Mouse (Mus musculus): ENCODE measurements around the gene Hist1h3c. TPM values are rescaled to one million over a fixed set of nuclear protein-coding genes. Genes with fewer than 3 reads are reported as not detected.
"Not testable (repeated sequence)": the region's sequence is repeated elsewhere in the genome, so short reads cannot be mapped to it uniquely, and the experiment has no call there.

The Hist1h3c gene
- polyA plus RNA-seq, 1 experiment from 2014 or later = 6.7 TPM

DNA sequence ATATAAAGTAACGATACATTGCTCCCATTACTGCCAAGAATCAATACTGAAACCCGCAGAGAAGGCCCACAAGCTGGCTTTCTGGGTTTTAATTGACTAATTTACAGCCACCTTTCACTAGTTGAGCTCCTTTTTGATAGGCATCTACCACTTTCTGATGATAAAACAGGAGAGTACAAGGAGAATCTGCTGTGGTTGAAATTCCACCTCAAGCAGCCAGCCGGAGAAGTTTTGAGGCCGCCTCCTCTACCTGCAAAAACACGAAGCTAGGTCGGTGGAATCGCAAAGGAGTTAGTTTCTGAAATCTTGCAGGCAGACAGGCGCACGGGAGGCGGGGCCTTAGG lies 17.8 kb upstream of the Hist1h3c start:
- H3K4me2 ChIP-seq = peak overlapping the region; percentile 90
- peak overlapping the region; percentile 99 for H3K27ac ChIP-seq
- WGBS (ENCODE audit: insufficient replicate concordance) = under 1% methylated on average over 10 of the region's 10 CpGs
- no peaks in the 10 kb centered on the region for H3K27me3 ChIP-seq (replicated peaks)
- peak overlapping the region; percentile 92 for H3K9ac ChIP-seq
- no peaks in the 10 kb centered on the region for H3K9me3 ChIP-seq (replicated peaks)
- peaks cover 68% of the 10 kb centered on the region for H3K4me1 ChIP-seq
- ATAC-seq = no peak
- peak overlapping the region; percentile 63 for H3K4me3 ChIP-seq
- no peaks in the 10 kb centered on the region for H3K36me3 ChIP-seq

- peaks cover 79% of the 10 kb centered on the region for H3K4me1 ChIP-seq
- H3K9ac ChIP-seq = peak within 1 kb of the TSS; percentile 92
- H3K27me3 ChIP-seq (replicated peaks); H3K36me3 ChIP-seq; H3K9me3 ChIP-seq (replicated peaks): not testable (repeated sequence)
- H3K4me2 ChIP-seq = peak within 1 kb of the TSS; percentile 90
- under 1% methylated on average over 32 of the region's 52 CpGs for WGBS (ENCODE audit: insufficient replicate concordance)
- H3K4me3 ChIP-seq = peak within 1 kb of the TSS; percentile 63
- peak within 1 kb of the TSS; percentile 99 for H3K27ac ChIP-seq
- peak; percentile 59 for ATAC-seq
Observed at GRCm38 (mm10) chr13:23761871-23762821, 16.7 kb upstream of the Hist1h3c start, which contains the start of gene Hist1h3a. Hist1h3a (minus strand) TSS chr13:23762386.

GRCm38 (mm10) chr13:23760972-23761864 lies 15.8 kb upstream of the Hist1h3c start, which contains the start of gene Hist1h4a:
Hist1h4a (minus strand) TSS chr13:23761230.
- H3K4me2 ChIP-seq = peak within 1 kb of the TSS; percentile 90
- H3K9me3 ChIP-seq (replicated peaks) = no peaks in the 10 kb centered on the region
- no peaks in the 10 kb centered on the region for H3K27me3 ChIP-seq (replicated peaks)
- H3K36me3 ChIP-seq = no peaks in the 10 kb centered on the region
- peak within 1 kb of the TSS; percentile 92 for H3K9ac ChIP-seq
- peak within 1 kb of the TSS; percentile 63 for H3K4me3 ChIP-seq
- H3K27ac ChIP-seq = peak within 1 kb of the TSS; percentile 99
- H3K4me1 ChIP-seq = peaks cover 73% of the 10 kb centered on the region
- under 1% methylated on average over 69 of the region's 72 CpGs for WGBS (ENCODE audit: insufficient replicate concordance)
- ATAC-seq = peak; percentile 64

DNA sequence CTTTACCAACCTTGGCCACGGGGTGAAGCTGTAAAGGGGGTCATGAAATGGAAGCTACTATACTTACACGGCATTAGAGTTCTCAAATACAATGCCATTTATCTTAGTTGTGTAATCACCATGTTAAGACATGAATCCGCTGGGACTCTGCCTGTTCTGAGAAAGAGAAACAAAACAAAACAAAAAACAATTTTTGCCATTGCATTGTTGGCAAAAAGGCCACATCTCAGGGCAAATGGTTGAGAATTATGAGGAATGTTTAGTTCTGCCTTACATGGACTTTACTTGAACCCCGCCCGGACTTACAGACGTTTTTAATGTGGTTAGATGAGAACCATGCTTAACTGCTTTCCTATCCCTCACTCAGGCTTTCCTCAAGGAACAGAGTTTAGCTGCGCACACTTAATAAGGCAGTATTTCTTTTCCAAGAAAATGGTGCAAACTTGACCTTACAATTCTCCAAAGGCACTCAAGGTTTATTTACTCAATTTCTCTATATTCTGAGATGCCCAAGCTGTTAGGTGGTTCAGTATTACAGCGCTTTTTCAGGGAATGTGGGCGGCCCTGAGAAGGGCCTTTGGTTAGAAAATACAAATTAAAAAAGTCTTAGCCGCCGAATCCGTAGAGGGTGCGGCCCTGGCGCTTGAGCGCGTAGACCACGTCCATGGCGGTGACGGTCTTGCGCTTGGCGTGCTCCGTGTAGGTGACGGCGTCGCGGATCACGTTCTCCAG lies 15.0 kb upstream of the Hist1h3c start:
- WGBS (ENCODE audit: insufficient replicate concordance) = under 1% methylated on average over 22 of the region's 27 CpGs
- Histone ChIP-seq H3K27ac (peak overlapping the region; percentile 99), H3K9me3 (replicated peaks) (no peaks in the 10 kb centered on the region), H3K9ac (peak overlapping the region; percentile 85), H3K4me3 (peak overlapping the region; percentile 63), H3K27me3 (replicated peaks) (no peaks in the 10 kb centered on the region), H3K36me3 (no peaks in the 10 kb centered on the region), H3K4me1 (peaks cover 75% of the 10 kb centered on the region), H3K4me2 (peak overlapping the region; percentile 90)
- no peak for ATAC-seq

- no peaks in the 10 kb centered on the region for H3K27me3 ChIP-seq (replicated peaks)
- no peak for ATAC-seq
- no peaks in the 10 kb centered on the region for H3K36me3 ChIP-seq
- peaks cover 75% of the 10 kb centered on the region for H3K4me1 ChIP-seq
- H3K4me2 ChIP-seq = peak overlapping the region; percentile 90
- no peaks in the 10 kb centered on the region for H3K9me3 ChIP-seq (replicated peaks)
- H3K9ac ChIP-seq = peak overlapping the region; percentile 85
- 43% methylated on average over 1 of the region's 1 CpGs for WGBS (ENCODE audit: insufficient replicate concordance)
- H3K27ac ChIP-seq = peak overlapping the region; percentile 99
- H3K4me3 ChIP-seq = peak overlapping the region; percentile 63
Observed at GRCm38 (mm10) chr13:23759916-23760239, 14.5 kb upstream of the Hist1h3c start.

DNA sequence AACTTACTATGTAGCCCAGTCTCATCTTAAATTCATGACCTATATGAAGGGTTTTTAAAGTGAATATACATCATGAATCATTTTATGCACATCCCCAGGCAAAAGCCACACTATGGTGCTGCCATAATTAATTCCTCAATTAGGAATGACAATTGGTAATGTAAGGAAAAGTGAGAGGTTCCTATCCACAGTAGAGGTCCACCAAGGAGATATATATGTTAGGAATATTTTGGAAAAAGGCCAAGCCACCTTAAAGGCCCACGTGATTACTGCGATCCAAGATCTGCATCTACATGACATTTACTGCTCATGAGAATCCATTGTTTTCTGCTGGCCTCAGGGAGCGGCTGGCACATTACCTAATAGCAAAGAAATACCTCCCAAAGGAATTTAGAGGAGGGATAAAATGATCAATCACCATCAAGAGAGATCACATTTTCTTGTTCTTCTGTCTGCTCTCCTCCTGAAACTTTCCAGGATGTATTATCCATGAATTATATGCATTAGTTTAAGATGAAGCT lies 13.9 kb upstream of the Hist1h3c start:
- no peaks in the 10 kb centered on the region for H3K36me3 ChIP-seq
- 86% methylated on average over 3 of the region's 3 CpGs for WGBS (ENCODE audit: insufficient replicate concordance)
- no peak for ATAC-seq
- H3K27ac ChIP-seq = peak overlapping the region; percentile 99
- peak overlapping the region; percentile 90 for H3K4me2 ChIP-seq
- peaks cover 69% of the 10 kb centered on the region for H3K4me1 ChIP-seq
- H3K4me3 ChIP-seq = peak overlapping the region; percentile 63; the same call in 1 of the 2 replicates
- no peaks in the 10 kb centered on the region for H3K9me3 ChIP-seq (replicated peaks)
- peak overlapping the region; percentile 85 for H3K9ac ChIP-seq
- H3K27me3 ChIP-seq (replicated peaks) = no peaks in the 10 kb centered on the region

DNA sequence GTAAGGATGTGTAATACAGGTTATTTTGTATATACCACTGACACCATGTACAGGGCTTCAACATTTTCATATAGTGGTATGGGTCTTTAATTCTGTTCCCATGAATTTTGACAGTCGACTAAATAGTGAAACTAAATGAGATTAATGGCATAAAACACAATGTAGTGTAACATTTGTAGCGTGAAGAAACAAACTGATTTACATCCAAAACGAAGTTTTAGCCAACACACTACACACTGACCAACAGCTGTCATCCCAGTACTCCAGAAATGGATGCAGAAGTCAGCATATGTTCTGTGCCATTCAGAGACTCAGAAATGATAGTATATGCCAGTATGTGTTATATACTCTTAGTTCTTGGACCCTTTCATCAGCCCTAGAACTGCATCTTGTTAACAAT lies 12.5 kb upstream of the Hist1h3c start:
- peak overlapping the region; percentile 48 for H3K4me3 ChIP-seq
- H3K36me3 ChIP-seq = no peaks in the 10 kb centered on the region
- H3K27ac ChIP-seq = peak overlapping the region; percentile 99
- no peaks in the 10 kb centered on the region for H3K9me3 ChIP-seq (replicated peaks)
- H3K27me3 ChIP-seq (replicated peaks) = no peaks in the 10 kb centered on the region
- ATAC-seq = no peak
- 36% methylated on average over 3 of the region's 3 CpGs for WGBS (ENCODE audit: insufficient replicate concordance)
- peak overlapping the region; percentile 85 for H3K9ac ChIP-seq
- peaks cover 67% of the 10 kb centered on the region for H3K4me1 ChIP-seq
- peak overlapping the region; percentile 90 for H3K4me2 ChIP-seq

GRCm38 (mm10) chr13:23757211-23757773 lies 11.9 kb upstream of the Hist1h3c start:
- peak; percentile 19 for ATAC-seq
- H3K9ac ChIP-seq = peak overlapping the region; percentile 85
- H3K36me3 ChIP-seq = no peaks in the 10 kb centered on the region
- no peaks in the 10 kb centered on the region for H3K9me3 ChIP-seq (replicated peaks)
- H3K4me3 ChIP-seq = peak overlapping the region; percentile 48
- H3K4me2 ChIP-seq = peak overlapping the region; percentile 90
- peaks cover 66% of the 10 kb centered on the region for H3K4me1 ChIP-seq
- under 1% methylated on average over 17 of the region's 23 CpGs for WGBS (ENCODE audit: insufficient replicate concordance)
- H3K27ac ChIP-seq = peak overlapping the region; percentile 99
- H3K27me3 ChIP-seq (replicated peaks) = no peaks in the 10 kb centered on the region

GRCm38 (mm10) chr13:23756790-23757189 lies 11.4 kb upstream of the Hist1h3c start, which contains the start of gene Hist1h4b:
Hist1h4b (plus strand) TSS chr13:23757013.
- under 1% methylated on average over 19 of the region's 22 CpGs for WGBS (ENCODE audit: insufficient replicate concordance)
- Histone ChIP-seq H3K9me3 (replicated peaks) (no peaks in the 10 kb centered on the region), H3K4me1 (peaks cover 66% of the 10 kb centered on the region), H3K4me2 (peak within 1 kb of the TSS; percentile 90), H3K4me3 (peak within 1 kb of the TSS; percentile 48), H3K27me3 (replicated peaks) (no peaks in the 10 kb centered on the region), H3K27ac (peak within 1 kb of the TSS; percentile 99), H3K36me3 (no peaks in the 10 kb centered on the region), H3K9ac (peak within 1 kb of the TSS; percentile 85)
- peak; percentile 72 for ATAC-seq

- no peak overlapping the region for H3K4me3 ChIP-seq
- no peak for ATAC-seq
- peaks cover 59% of the 10 kb centered on the region for H3K4me1 ChIP-seq
- peak overlapping the region; percentile 81 for H3K27ac ChIP-seq
- no peak overlapping the region for H3K4me2 ChIP-seq
- H3K9me3 ChIP-seq (replicated peaks) = no peaks in the 10 kb centered on the region
- no peaks in the 10 kb centered on the region for H3K36me3 ChIP-seq
- H3K9ac ChIP-seq = peak overlapping the region; percentile 63
- no peaks in the 10 kb centered on the region for H3K27me3 ChIP-seq (replicated peaks)
Observed at GRCm38 (mm10) chr13:23755000-23755399, 9.6 kb upstream of the Hist1h3c start.
